Mouse (Mus musculus) lung, adult 10 weeks (tissue): ENCODE results near the gene Pet2. TPM values are rescaled to one million over a fixed set of nuclear protein-coding genes. Genes with fewer than 3 reads are reported as not detected.

Experiments used
- polyA plus RNA-seq: library from polyadenylated mRNA; stranded (reverse); fragments of 350-450 nt; fragmentation: Illumina TruSeq; extraction: RNeasy Lipid Tissue Mini Kit (QIAGEN cat#74804); gene quantifications from one replicate; pipeline ENCODE4 v1.2.3, GENCODE M21; 2014; ENCODE audit warnings: low read depth, low replicate concordance; ENCODE audit not compliant: insufficient read depth

Gene Pet2
- polyA plus RNA-seq, result not detected

DNA sequence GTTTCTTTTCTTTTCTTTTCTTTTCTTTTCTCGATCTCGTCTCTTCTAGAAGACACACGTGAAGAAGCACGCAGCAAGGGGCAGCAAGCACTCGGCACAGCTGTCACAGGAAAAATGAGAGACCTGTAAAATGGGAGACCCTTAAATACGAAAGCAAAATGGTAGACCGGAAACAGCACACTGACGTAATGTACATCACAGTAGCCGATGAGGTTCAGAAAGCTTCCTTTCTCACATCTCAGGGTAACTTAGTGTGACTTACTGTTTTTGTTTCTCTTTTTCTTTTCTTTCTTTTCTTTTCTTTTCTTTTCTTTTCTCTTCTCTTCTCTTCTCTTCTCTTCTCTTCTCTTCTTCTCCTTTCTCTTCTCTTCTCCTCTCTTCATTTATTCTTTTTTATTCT is at the start of gene Pet2:
Gene Pet2, minus strand, starts transcription at position 101 of the 400 bp plus-strand sequence.

